Mouse (Mus musculus) heart, embryonic 10.5 days (tissue): ENCODE measurements around the gene Dlk1. TPM values are rescaled to one million over a fixed set of nuclear protein-coding genes. Genes with fewer than 3 reads are reported as not detected.

ENCODE experiments used
- DNase-seq: peaks from one replicate; pipeline ENCODE4 v3.0.0-alpha.2; 2017; ENCODE audit warnings: low spot score
- H3K27ac ChIP-seq: fragments of 300-500 bp; sonication (generic); 2 replicates; pipeline ENCODE4 v1.5.1; 2016; ENCODE audit warnings: mild to moderate bottlenecking
- H3K27me3 ChIP-seq: fragments of 300-500 bp; sonication (generic); 2 replicates; pipeline ENCODE4 v1.6.1; 2016; ENCODE audit warnings: mild to moderate bottlenecking; ENCODE audit not compliant: poor library complexity, insufficient read depth, severe bottlenecking
- H3K36me3 ChIP-seq: fragments of 300-500 bp; sonication (generic); 2 replicates; pipeline ENCODE4 v1.6.1; 2016; ENCODE audit warnings: mild to moderate bottlenecking, moderate library complexity
- H3K4me1 ChIP-seq: fragments of 300-500 bp; sonication (generic); 2 replicates; pipeline ENCODE4 v1.6.1; 2016; ENCODE audit warnings: mild to moderate bottlenecking
- H3K4me3 ChIP-seq: fragments of 300-500 bp; sonication (generic); 2 replicates; pipeline ENCODE4 v1.5.1; 2016; ENCODE audit warnings: mild to moderate bottlenecking, moderate library complexity
- H3K9me3 ChIP-seq: fragments of 300-500 bp; sonication (generic); 2 replicates; pipeline ENCODE4 v1.6.1; 2016; ENCODE audit warnings: mild to moderate bottlenecking, moderate library complexity
- WGBS: fragments of 180-500 bp; shearing (Covaris S2); methylation state at CpG from one replicate; pipeline ENCODE4 v1.1.7; 2016; 5-methylcytosine and 5-hydroxymethylcytosine counted together
- polyA plus RNA-seq: library from polyadenylated mRNA; unstranded; fragments of >200 nt; fragmentation: Nextera tagmentation; extraction: Ambion mirVana; gene quantifications from 2 replicates; pipeline ENCODE4 v1.2.1, GENCODE M21; 2016

The Dlk1 gene
- 56.8 and 345 TPM in 2 replicates for polyA plus RNA-seq

DNA sequence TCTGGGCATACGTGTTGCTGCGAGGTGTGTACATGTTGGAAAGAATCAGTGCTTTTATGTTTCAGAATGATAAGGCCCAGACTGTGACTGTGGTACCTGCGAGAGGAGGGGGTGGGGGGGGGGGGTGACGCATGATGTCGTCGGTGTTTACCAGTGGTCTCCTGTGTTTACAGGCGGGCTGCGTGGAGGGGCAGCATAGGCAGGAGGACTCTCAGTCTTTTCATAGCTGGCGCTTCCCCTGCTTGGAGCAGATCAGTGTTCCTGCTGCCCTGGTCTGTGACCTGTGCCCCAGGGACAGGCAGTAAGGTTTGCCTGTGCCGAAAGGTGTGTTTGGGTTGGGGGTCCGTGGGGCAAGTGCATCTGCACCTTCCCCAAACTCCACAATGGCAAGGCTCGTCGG is at the start of gene Dlk1:
TSS of gene Dlk1 (plus strand) at position 232 of the 400 bp plus-strand sequence.
- no peaks in the 10 kb centered on the region for H3K36me3 ChIP-seq
- peak within 1 kb of the TSS; percentile 63 for H3K4me3 ChIP-seq
- no peaks in the 10 kb centered on the region for H3K9me3 ChIP-seq
- DNase-seq, result no peak
- H3K4me1 ChIP-seq, result peaks cover 53% of the 10 kb centered on the region
- 8% methylated on average over 13 of the region's 13 CpGs for WGBS
- H3K27me3 ChIP-seq, result peaks cover 91% of the 10 kb centered on the region
- peak within 1 kb of the TSS; percentile 82 for H3K27ac ChIP-seq

DNA sequence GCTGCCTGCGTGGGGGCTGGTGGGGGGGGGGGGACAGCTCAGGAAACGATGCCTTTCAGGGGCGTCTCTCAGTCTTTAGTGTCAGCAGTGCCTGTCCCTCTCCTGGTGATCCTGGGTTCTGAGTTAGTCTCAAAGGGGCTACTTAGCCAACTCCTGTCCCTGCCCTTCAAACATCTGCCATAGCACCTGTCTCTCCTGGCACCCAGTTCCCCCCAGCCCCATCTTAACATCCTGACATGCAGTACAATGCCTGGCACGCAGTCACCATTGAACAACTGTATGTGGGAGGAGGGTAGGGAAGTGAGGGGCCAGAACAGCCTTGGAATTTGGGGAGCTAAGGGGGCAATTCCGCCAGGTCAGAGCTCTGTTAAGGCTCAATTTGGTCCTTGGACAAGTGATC is 49.7 kb upstream of the Dlk1 start:
- Histone ChIP-seq H3K27ac (peak overlapping the region; percentile 84), H3K4me3 (no peak overlapping the region), H3K27me3 (0 out of 2 replicates have a peak, but pooled peaks cover 3% of the 10 kb centered on the region), H3K4me1 (peaks cover 77% of the 10 kb centered on the region), H3K9me3 (no peaks in the 10 kb centered on the region), H3K36me3 (no peaks in the 10 kb centered on the region)
- WGBS, result 77% methylated on average over 5 of the region's 5 CpGs
- no peak for DNase-seq

DNA sequence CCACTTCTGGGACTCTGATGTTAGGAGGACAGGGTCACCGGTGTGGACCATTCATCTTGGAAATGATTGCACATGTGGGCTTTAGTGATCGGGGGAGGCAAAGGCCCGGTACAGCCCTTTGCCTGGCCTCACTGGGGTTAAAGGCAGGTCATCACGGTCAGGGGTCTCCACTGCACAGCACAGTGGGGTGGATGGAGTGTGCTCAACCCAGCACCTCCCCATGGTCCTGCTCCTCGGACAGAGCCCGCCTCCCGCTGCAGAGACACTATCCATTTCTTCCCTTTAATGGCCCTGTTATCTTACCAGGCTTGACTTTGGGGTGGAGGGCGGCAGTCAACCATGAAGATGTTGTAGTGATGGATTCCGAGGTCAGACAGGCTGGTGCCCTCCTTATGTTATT is 48.9 kb upstream of the Dlk1 start:
- no peak for DNase-seq
- 60% methylated on average over 9 of the region's 9 CpGs for WGBS
- no peaks in the 10 kb centered on the region for H3K36me3 ChIP-seq
- H3K4me3 ChIP-seq, result no peak overlapping the region
- 0 out of 2 replicates have a peak, but pooled peaks cover 3% of the 10 kb centered on the region for H3K27me3 ChIP-seq
- no peaks in the 10 kb centered on the region for H3K9me3 ChIP-seq
- H3K4me1 ChIP-seq, result peaks cover 72% of the 10 kb centered on the region
- H3K27ac ChIP-seq, result peak overlapping the region; percentile 84; the same call in 1 of the 2 replicates

DNA sequence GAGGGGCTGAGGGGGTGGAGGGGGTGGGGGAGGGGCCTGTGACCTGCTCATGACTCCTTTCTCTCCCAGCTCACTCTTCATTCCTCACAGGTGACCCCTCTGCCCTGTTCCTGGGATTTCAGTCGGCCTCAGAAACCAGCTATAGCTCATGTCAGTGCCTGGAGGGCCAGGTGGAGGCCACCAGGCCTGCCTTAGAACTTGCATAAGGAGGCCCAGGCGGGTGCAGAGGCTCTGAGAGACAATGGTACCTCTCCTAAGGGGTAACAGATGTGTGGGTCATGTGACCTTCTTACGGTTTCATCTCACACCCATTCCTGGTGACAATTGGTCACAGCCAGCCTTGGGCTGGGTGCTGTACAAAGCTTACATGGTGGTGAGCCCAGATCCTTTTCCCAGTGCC is 46.6 kb upstream of the Dlk1 start:
- no peak for DNase-seq
- peak overlapping the region; percentile 62; the same call in 1 of the 2 replicates for H3K27ac ChIP-seq
- no peaks in the 10 kb centered on the region for H3K9me3 ChIP-seq
- H3K27me3 ChIP-seq, result 0 out of 2 replicates have a peak, but pooled peaks cover 3% of the 10 kb centered on the region
- peaks cover 74% of the 10 kb centered on the region for H3K4me1 ChIP-seq
- no peaks in the 10 kb centered on the region for H3K36me3 ChIP-seq
- WGBS, result 53% methylated on average over 3 of the region's 3 CpGs
- no peak overlapping the region for H3K4me3 ChIP-seq

DNA sequence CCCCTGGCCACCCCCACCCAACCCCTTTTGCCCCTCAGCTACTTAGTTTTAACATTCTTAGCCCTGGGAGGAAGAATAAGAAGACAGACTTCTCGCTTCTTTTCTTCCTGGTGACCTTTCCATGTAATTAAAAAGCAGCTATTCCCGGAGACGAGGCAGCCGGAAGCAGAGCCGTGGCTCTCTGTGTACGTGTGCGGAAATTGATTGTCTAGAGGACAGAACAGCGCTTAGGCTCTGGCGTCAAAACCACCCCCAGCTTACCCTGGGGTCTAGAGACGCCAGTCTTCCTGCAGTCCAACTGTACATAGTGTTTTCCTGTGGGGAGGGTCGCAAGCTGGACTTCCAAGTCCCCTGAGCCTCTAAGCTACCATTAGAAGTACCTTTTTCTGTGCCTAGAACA is 41.9 kb upstream of the Dlk1 start:
- Histone ChIP-seq H3K36me3 (no peaks in the 10 kb centered on the region), H3K9me3 (no peaks in the 10 kb centered on the region), H3K4me1 (peaks cover 63% of the 10 kb centered on the region), H3K4me3 (no peak overlapping the region), H3K27ac (peak overlapping the region; percentile 72), H3K27me3 (0 out of 2 replicates have a peak, but pooled peaks cover 3% of the 10 kb centered on the region)
- 54% methylated on average over 11 of the region's 11 CpGs for WGBS
- no peak for DNase-seq

DNA sequence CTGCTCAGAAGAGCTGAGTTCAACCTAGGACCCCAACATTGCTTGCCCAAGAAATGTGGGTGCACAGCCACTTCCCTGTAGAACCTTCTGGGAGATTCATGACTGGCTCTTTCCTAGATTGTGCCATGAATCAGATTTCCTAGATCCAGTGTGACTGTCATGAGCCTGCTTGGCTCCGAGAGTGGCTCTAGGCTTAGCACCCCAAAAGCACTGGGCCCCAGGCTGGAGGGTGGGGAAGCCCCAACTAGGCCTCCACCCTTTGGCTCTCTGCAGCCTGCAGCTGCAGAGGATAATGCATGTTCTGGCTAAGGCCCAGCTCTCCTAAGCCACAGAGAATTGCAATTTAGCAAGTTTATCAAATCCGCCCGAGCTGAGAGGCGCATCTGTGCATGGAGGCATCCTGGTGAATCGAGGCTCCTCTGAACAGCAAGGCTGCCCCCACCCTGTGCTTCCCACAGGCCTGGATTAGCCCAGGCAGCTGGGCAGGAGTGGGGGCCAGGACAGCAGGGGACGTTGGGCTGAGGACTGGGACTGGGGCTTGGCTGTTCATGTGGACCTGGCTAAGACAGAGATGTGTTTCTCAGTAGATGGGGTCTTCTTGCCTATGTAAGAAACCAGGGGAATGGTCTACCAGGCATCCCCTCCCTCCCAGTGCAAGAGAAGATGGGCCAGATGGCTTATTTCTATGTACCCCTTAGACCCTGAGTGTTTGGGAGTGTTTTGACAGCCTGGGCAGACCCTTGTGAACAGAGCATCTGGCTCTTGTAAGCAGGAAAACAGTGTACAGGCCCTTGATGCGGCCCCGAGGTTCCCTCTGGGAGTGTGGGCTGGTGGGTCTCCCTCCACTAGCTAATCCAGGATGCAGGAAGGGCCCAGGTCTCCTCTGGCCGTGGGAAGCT is 41.2 kb upstream of the Dlk1 start:
- Histone ChIP-seq H3K4me3 (no peak overlapping the region), H3K27ac (peak overlapping the region; percentile 72), H3K4me1 (peaks cover 65% of the 10 kb centered on the region), H3K36me3 (no peaks in the 10 kb centered on the region), H3K27me3 (no peaks in the 10 kb centered on the region), H3K9me3 (no peaks in the 10 kb centered on the region)
- no peak for DNase-seq
- 63% methylated on average over 9 of the region's 9 CpGs for WGBS

DNA sequence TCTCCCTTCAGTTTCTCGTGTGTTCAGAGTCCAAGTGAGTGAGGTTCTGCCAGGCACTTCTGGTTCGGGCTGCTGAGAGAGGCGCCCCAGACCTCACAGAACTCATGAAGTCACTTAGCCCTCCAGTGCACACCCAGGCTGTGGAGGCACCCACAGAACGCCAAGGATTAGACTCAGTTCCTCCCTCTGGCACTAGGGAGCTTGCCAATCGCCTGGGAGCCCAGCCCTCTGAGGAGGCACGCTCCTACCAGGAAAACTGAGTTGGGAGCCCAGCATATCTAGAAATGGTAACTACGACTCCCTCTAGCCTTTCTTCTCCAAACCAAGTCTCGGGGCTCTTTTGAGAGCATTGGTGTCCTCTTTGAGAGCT is 40.6 kb upstream of the Dlk1 start:
- Histone ChIP-seq H3K4me1 (peaks cover 71% of the 10 kb centered on the region), H3K27ac (peak overlapping the region; percentile 72)
- no peak for DNase-seq

DNA sequence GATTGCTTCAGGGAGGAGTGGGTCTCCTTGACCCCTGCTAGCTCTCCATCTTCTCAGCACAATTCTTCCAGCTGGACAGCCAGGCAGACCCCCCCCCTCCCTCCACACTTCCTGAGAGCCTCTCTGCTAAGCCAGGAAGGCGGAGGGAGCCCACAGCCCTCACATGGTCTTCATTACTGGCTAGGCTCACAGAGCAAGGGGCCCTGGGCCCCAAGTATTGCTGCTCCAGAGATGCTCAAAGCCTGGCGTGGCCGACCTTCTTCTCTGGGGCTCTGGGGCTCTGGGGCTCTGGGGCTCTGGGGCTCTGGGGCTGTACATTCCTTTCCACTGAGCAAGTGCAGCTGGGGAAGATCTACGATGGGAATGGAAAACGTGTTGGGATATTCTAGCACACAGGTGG is 39.9 kb upstream of the Dlk1 start:
- no peak for DNase-seq
- Histone ChIP-seq H3K9me3 (no peaks in the 10 kb centered on the region), H3K4me3 (no peak overlapping the region), H3K27me3 (no peaks in the 10 kb centered on the region), H3K27ac (peak overlapping the region; percentile 72), H3K4me1 (peaks cover 73% of the 10 kb centered on the region), H3K36me3 (no peaks in the 10 kb centered on the region)
- 23% methylated on average over 5 of the region's 5 CpGs for WGBS

More for the DNA sequence above, 40.6 kb upstream of the Dlk1 start:
- H3K9me3 ChIP-seq, result no peaks in the 10 kb centered on the region
- WGBS, result 67% methylated on average over 8 of the region's 8 CpGs
- H3K4me3 ChIP-seq, result no peak overlapping the region
- H3K27me3 ChIP-seq, result no peaks in the 10 kb centered on the region
- no peaks in the 10 kb centered on the region for H3K36me3 ChIP-seq

DNA sequence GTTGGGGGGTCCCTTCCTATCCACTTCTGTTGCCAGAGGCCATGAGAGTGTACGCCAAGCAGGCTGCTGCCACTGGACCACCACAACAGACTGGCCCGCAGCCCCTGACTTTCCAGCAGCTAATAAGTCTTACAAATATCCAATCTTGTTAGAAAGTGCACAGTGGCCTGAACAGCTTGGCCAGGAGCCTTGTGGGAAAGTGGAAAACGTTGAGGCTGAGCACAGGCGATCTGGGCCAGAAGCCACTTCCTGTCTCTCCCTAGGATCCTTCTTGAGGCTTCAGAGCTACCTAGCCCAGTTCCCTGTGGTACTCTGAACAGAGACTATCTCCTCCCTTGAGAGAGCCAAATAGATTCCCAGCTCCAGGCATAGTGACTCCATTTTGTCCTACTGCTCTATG is 39.3 kb upstream of the Dlk1 start:
- Histone ChIP-seq H3K27me3 (no peaks in the 10 kb centered on the region), H3K36me3 (no peaks in the 10 kb centered on the region), H3K27ac (peak overlapping the region; percentile 72), H3K4me3 (no peak overlapping the region), H3K4me1 (peaks cover 79% of the 10 kb centered on the region), H3K9me3 (no peaks in the 10 kb centered on the region)
- no peak for DNase-seq
- WGBS, result 87% methylated on average over 4 of the region's 4 CpGs

DNA sequence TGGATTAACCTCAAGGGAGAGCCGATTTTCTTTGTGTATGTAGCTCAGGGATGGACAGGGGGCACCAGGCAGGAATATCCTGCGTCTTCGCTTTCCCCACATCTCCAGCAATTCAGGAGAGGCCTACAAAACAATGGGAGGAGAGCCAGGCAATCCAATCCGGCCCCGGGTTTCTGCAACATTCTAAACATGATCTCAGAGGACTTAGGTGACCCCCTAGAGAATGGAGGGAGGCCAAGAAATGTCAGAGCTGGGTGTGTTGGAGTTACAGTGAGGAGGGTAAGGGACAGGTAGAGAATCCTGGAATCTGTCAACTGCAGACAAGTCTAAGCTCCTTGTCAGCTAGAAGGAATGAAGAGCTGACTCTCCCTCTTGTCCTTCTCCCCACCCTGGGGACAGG is 35.9 kb upstream of the Dlk1 start:
- Histone ChIP-seq H3K9me3 (no peaks in the 10 kb centered on the region), H3K4me1 (peaks cover 60% of the 10 kb centered on the region)
- WGBS, result 85% methylated on average over 5 of the region's 5 CpGs

DNA sequence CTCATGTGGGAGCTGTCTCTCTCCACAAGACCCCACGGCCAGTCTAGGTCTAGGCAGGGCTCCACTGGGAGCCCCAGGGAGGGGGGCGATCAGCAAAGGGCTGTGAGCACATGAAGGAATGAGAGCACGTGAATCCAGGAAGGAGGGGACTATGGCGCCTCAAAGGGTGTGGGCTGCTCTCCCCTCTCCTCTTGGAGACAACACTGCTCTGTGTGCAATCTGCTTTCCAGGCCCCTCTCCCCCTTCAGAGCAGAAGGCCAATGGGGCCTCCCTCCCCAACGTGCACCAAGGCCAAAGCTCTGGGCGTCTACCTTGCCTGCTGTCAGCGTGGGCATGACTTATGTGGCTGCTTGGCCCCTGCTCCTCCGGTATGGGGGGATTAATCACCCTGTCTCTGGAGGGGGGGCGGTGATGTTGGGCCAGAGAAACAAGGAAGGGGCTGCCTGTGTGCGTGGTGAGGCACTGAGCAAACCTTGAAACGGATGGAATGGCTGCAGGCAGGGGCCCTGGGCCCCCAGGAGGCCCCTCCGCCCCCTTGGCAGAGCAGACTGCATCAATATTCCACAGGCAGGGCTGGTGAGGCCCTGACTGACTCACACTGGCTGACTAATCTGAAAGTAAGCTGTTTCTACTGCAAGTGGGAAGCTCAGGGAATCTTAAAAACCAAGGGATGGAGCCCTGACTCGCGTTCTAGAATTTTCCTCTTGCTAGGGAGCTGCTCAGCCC is 35.0 kb upstream of the Dlk1 start:
- peak overlapping the region; percentile 18; the same call in 1 of the 2 replicates for H3K4me3 ChIP-seq
- H3K36me3 ChIP-seq, result no peaks in the 10 kb centered on the region
- peaks cover 50% of the 10 kb centered on the region for H3K4me1 ChIP-seq
- peak; percentile 81 for DNase-seq
- peak overlapping the region; percentile 87 for H3K27ac ChIP-seq
- H3K9me3 ChIP-seq, result no peaks in the 10 kb centered on the region
- 44% methylated on average over 14 of the region's 14 CpGs for WGBS
- H3K27me3 ChIP-seq, result no peaks in the 10 kb centered on the region

More for the DNA sequence above, 35.9 kb upstream of the Dlk1 start:
- Histone ChIP-seq H3K27ac (peak overlapping the region; percentile 87), H3K27me3 (no peaks in the 10 kb centered on the region), H3K4me3 (no peak overlapping the region), H3K36me3 (no peaks in the 10 kb centered on the region)
- no peak for DNase-seq

DNA sequence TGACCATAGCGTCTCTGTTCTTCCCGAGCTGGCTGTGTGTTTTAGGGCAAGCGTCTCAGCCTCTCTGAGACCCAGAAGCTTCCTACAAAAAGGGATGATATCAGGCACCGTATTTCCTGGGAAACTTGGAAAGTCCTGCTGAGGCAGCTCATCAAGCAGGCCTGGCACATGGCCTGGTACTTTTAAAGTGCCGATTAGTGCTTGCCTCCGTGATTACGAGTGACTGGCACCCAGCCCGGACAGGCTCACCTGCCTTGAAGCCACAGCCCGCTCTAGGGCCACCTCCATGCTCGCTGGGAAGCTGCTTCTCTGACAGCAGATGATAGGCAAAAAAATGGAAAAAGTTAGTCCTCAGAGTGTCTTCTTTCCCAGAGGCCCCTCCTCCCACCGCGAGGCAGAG is 32.6 kb upstream of the Dlk1 start:
- no peak for DNase-seq
- H3K36me3 ChIP-seq, result no peaks in the 10 kb centered on the region
- no peaks in the 10 kb centered on the region; the same call in 1 of the 2 replicates for H3K27me3 ChIP-seq
- peaks cover 53% of the 10 kb centered on the region for H3K4me1 ChIP-seq
- 76% methylated on average over 12 of the region's 12 CpGs for WGBS
- H3K27ac ChIP-seq, result peak overlapping the region; percentile 53; the same call in 1 of the 2 replicates
- H3K9me3 ChIP-seq, result no peaks in the 10 kb centered on the region
- H3K4me3 ChIP-seq, result no peak overlapping the region

DNA sequence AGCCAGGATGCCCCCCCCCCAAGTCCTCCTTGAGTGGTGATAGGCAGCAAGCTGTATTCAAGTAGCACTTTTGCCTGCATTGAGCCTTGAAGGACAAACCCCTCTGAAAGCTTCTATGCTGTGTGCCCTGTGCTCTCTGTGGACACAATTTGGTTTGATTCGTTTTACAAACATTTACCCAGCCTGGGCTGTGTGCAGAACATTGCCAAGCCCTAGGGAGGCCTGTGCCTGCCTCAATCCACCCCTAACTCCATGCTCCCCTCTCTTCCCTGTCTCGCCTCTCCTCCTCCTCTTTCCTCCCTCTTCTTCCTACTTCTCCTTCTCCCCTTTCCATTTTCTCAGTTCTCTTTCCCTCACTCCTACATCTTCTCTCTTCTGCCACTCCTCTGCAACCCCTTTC is 29.5 kb upstream of the Dlk1 start:
- Histone ChIP-seq H3K4me3 (no peak overlapping the region), H3K4me1 (peaks cover 43% of the 10 kb centered on the region), H3K9me3 (no peaks in the 10 kb centered on the region), H3K27ac (peak overlapping the region; percentile 22; the same call in 1 of the 2 replicates), H3K36me3 (no peaks in the 10 kb centered on the region), H3K27me3 (peaks cover 14% of the 10 kb centered on the region; the same call in 1 of the 2 replicates)
- WGBS, result 32% methylated on average over 2 of the region's 2 CpGs
- DNase-seq, result no peak
